ENCODE assay signal across 24 mouse cellular contexts in the genomic region with DNA sequence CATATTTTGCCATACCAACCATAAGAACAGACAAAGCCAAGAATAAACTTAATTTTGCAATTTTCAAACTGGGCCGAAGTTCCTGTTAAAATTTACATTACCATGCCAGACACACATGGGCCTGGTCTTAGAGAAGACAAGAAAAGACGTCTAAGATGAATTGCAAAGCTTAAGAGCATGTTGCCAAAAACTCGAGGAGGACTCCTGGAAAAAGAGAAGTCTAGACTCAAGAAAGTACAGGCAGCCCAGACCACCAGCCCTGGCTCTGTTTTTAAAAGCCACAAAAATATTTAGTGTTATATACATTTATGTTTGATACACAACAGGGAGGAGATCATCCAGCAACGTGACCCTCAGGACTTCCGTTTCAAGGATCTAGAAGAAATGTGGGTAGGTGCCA. TPM values are rescaled to one million over a fixed set of nuclear protein-coding genes. Genes with fewer than 3 reads are reported as not detected.
DNase-seq lines count a peak whose midpoint lies in the region; ATAC-seq and TF ChIP-seq lines count a peak whose summit lies in the region.
"Had no signal": no experiment of that assay in that cellular context is flagged by ENCODE, and none has a peak within 500 bp of the region (broad histone marks: within the 10 kb centered on the region; RNA-seq: fewer than 3 reads in every experiment).

No protein-coding gene starts in this region.

- no peak overlapping the region for H3K9ac ChIP-seq in heart, embryonic 11.5 days (ENCODE audit: low read depth, low read length)
- H3K9ac ChIP-seq in midbrain, embryonic 11.5 days (ENCODE audit: low read length) = no peak overlapping the region
- H3K9ac ChIP-seq in midbrain, embryonic 14.5 days (replicated peaks; ENCODE audit: low read length) = no peak overlapping the region
- no peak overlapping the region for H3K9ac ChIP-seq in limb, embryonic 13.5 days
- no peak overlapping the region for H3K9ac ChIP-seq in stomach, postnatal 0 days (ENCODE audit: low read length)
- H3K9ac ChIP-seq: forebrain, embryonic 15.5 days; hindbrain, embryonic 15.5 days; liver, embryonic 14.5 days had no signal

- no peak for TF ChIP-seq CTCF in stomach, postnatal 0 days (IDR thresholded peaks at IDR 0.05; ENCODE audit: low read depth)

- no peak overlapping the region for H3K4me2 ChIP-seq in heart, embryonic 11.5 days
- no peak overlapping the region for H3K4me2 ChIP-seq in midbrain, embryonic 11.5 days
- H3K4me2 ChIP-seq in midbrain, embryonic 14.5 days (ENCODE audit: low read length) = no peak overlapping the region
- no peak overlapping the region for H3K4me2 ChIP-seq in limb, embryonic 13.5 days (replicated peaks)
- no peak overlapping the region for H3K4me2 ChIP-seq in stomach, postnatal 0 days (replicated peaks; ENCODE audit: low read depth)
- H3K4me2 ChIP-seq: forebrain, embryonic 15.5 days; hindbrain, embryonic 15.5 days had no signal

- no peak for ATAC-seq in heart, embryonic 11.5 days (replicated peaks; ENCODE audit: insufficient number of reproducible peaks, low FRiP score, low TSS enrichment)
- no peak for ATAC-seq in midbrain, embryonic 11.5 days (ENCODE audit: low FRiP score)
- ATAC-seq in midbrain, embryonic 14.5 days (ENCODE audit: low FRiP score, low TSS enrichment) = no peak
- no peak for ATAC-seq in limb, embryonic 13.5 days (ENCODE audit: low FRiP score, low read depth)
- ATAC-seq in stomach, postnatal 0 days (ENCODE audit: low FRiP score, low TSS enrichment) = no peak
- ATAC-seq: forebrain, embryonic 15.5 days; inflammation-experienced regulatory T-cells, adult 6 months; midbrain, embryonic 16.5 days had no signal

- H3K4me1 ChIP-seq in heart, embryonic 11.5 days (ENCODE audit: control insufficient read depth, insufficient read depth, low read length) = peaks cover 14% of the 10 kb centered on the region
- H3K4me1 ChIP-seq in midbrain, embryonic 11.5 days (ENCODE audit: control insufficient read depth, insufficient read depth, low read length) = no peaks in the 10 kb centered on the region
- H3K4me1 ChIP-seq in midbrain, embryonic 14.5 days (ENCODE audit: control insufficient read depth, insufficient read depth, low read length) = no peaks in the 10 kb centered on the region
- peaks cover 61% of the 10 kb centered on the region for H3K4me1 ChIP-seq in limb, embryonic 13.5 days
- H3K4me1 ChIP-seq in stomach, postnatal 0 days (replicated peaks; ENCODE audit: control insufficient read depth, insufficient read depth) = no peaks in the 10 kb centered on the region
- H3K4me1 ChIP-seq: forebrain, embryonic 15.5 days; hindbrain, embryonic 15.5 days had no signal

- no peak for TF ChIP-seq EP300 in stomach, postnatal 0 days (optimal IDR thresholded peaks at IDR 0.05)

- no peaks in the 10 kb centered on the region for H3K9me3 ChIP-seq in heart, embryonic 11.5 days (replicated peaks; ENCODE audit: control insufficient read depth, low read length)
- no peaks in the 10 kb centered on the region for H3K9me3 ChIP-seq in midbrain, embryonic 11.5 days (ENCODE audit: control insufficient read depth, low read length)
- H3K9me3 ChIP-seq in midbrain, embryonic 14.5 days (ENCODE audit: control insufficient read depth, low read length) = no peaks in the 10 kb centered on the region
- H3K9me3 ChIP-seq in limb, embryonic 13.5 days = no peaks in the 10 kb centered on the region
- H3K9me3 ChIP-seq in stomach, postnatal 0 days (ENCODE audit: control insufficient read depth, low read length) = no peaks in the 10 kb centered on the region
- H3K9me3 ChIP-seq: forebrain, embryonic 10.5 days; forebrain, embryonic 15.5 days; hindbrain, embryonic 10.5 days; hindbrain, embryonic 15.5 days had no signal

- 76% methylated on average over 5 of the region's 5 CpGs for WGBS in heart, embryonic 11.5 days (ENCODE audit: insufficient replicate concordance)
- WGBS in midbrain, embryonic 11.5 days = 81% methylated on average over 5 of the region's 5 CpGs
- 89% methylated on average over 5 of the region's 5 CpGs for WGBS in midbrain, embryonic 14.5 days
- WGBS in limb, embryonic 13.5 days = 46% methylated on average over 5 of the region's 5 CpGs
- 45% methylated on average over 5 of the region's 5 CpGs for WGBS in stomach, postnatal 0 days

- H3K4me3 ChIP-seq in heart, embryonic 11.5 days (ENCODE audit: low read depth, low read length) = no peak overlapping the region
- H3K4me3 ChIP-seq in midbrain, embryonic 11.5 days (ENCODE audit: low read depth, low read length) = no peak overlapping the region
- H3K4me3 ChIP-seq in midbrain, embryonic 14.5 days (replicated peaks; ENCODE audit: low read depth, low read length) = no peak overlapping the region
- no peak overlapping the region for H3K4me3 ChIP-seq in limb, embryonic 13.5 days
- no peak overlapping the region for H3K4me3 ChIP-seq in stomach, postnatal 0 days (ENCODE audit: low read depth, low read length)
- H3K4me3 ChIP-seq: forebrain, embryonic 10.5 days; forebrain, embryonic 15.5 days; hindbrain, embryonic 10.5 days; hindbrain, embryonic 15.5 days had no signal

- no peaks in the 10 kb centered on the region for H3K27me3 ChIP-seq in heart, embryonic 11.5 days (ENCODE audit: control insufficient read depth, insufficient read depth, low read length)
- H3K27me3 ChIP-seq in midbrain, embryonic 11.5 days (ENCODE audit: control insufficient read depth, insufficient read depth, low read length) = no peaks in the 10 kb centered on the region
- H3K27me3 ChIP-seq in midbrain, embryonic 14.5 days (ENCODE audit: control insufficient read depth, insufficient read depth, low read length) = no peaks in the 10 kb centered on the region
- H3K27me3 ChIP-seq in limb, embryonic 13.5 days = no peaks in the 10 kb centered on the region
- no peaks in the 10 kb centered on the region for H3K27me3 ChIP-seq in stomach, postnatal 0 days (ENCODE audit: control insufficient read depth, insufficient read depth, low read length)
- H3K27me3 ChIP-seq: forebrain, embryonic 15.5 days; hindbrain, embryonic 15.5 days had no signal

- peak; percentile 75 for DNase-seq in heart, adult 11 months
- DNase-seq in midbrain, embryonic 11.5 days (ENCODE audit: low spot score, missing footprints) = peak; percentile 47
- no peak for DNase-seq in midbrain, embryonic 14.5 days
- peak; percentile 7 for DNase-seq in stomach, postnatal 0 days (ENCODE audit: low spot score)
- no peak for DNase-seq in liver
- no peak for DNase-seq in urinary bladder, postnatal 10 days (ENCODE audit: low spot score)
- DNase-seq: adrenal gland, postnatal 25 days; cerebellum, adult 11-12 months; cerebellum, adult 9-11 months; heart, postnatal 14 days; kidney, adult 2 months; kidney, postnatal 36 days; layer of hippocampus, adult 9-11 months; spleen, adult 18-20 months; thymus, postnatal 25 days had no signal

- no peak overlapping the region for H3K27ac ChIP-seq in heart, embryonic 11.5 days (ENCODE audit: low read depth, low read length)
- H3K27ac ChIP-seq in midbrain, embryonic 11.5 days (ENCODE audit: low read depth, low read length) = no peak overlapping the region
- H3K27ac ChIP-seq in midbrain, embryonic 14.5 days (replicated peaks; ENCODE audit: low read depth, low read length) = no peak overlapping the region
- H3K27ac ChIP-seq in limb, embryonic 13.5 days = peak overlapping the region; percentile 52
- H3K27ac ChIP-seq in stomach, postnatal 0 days (replicated peaks) = no peak overlapping the region
- H3K27ac ChIP-seq: forebrain, embryonic 10.5 days; forebrain, embryonic 15.5 days; hindbrain, embryonic 10.5 days; hindbrain, embryonic 15.5 days; liver, embryonic 14.5 days had no signal

- H3K36me3 ChIP-seq in heart, embryonic 11.5 days (ENCODE audit: control insufficient read depth, insufficient read depth, low read length) = no peaks in the 10 kb centered on the region
- H3K36me3 ChIP-seq in midbrain, embryonic 11.5 days (ENCODE audit: control insufficient read depth, insufficient read depth, low read length) = no peaks in the 10 kb centered on the region
- no peaks in the 10 kb centered on the region for H3K36me3 ChIP-seq in midbrain, embryonic 14.5 days (ENCODE audit: control insufficient read depth, insufficient read depth, low read length)
- H3K36me3 ChIP-seq in limb, embryonic 13.5 days = peaks cover 16% of the 10 kb centered on the region
- H3K36me3 ChIP-seq in stomach, postnatal 0 days (ENCODE audit: control insufficient read depth, insufficient read depth, low read length) = no peaks in the 10 kb centered on the region
- H3K36me3 ChIP-seq: forebrain, embryonic 15.5 days; hindbrain, embryonic 10.5 days; hindbrain, embryonic 15.5 days had no signal

RNA-seq across cellular contexts. Expression of a gene that starts 37.5 kb away (rescaled TPM):
- polyA plus RNA-seq in heart, embryonic 11.5 days (2014; fragmentation: Nextera tagmentation; extraction: Ambion mirVana) = 20.5 and 21.7 TPM in 2 replicates
- polyA plus RNA-seq in midbrain, embryonic 11.5 days (2014; fragmentation: Nextera tagmentation; extraction: Ambion mirVana) = 45.2 and 50.7 TPM in 2 replicates
- 9.8 and 20.6 TPM in 2 replicates for polyA plus RNA-seq in midbrain, embryonic 14.5 days (2014; fragmentation: Nextera tagmentation; extraction: Ambion mirVana)
- 231 and 236 TPM in 2 replicates for polyA plus RNA-seq in limb, embryonic 13.5 days (2015; fragmentation: Nextera tagmentation; extraction: Ambion mirVana)
- polyA plus RNA-seq in stomach, postnatal 0 days (2015; fragmentation: Nextera tagmentation; extraction: Ambion mirVana) = 36.4 and 37.5 TPM in 2 replicates
- polyA plus RNA-seq: inflammation-experienced regulatory T-cells, adult 6 months had no signal

Comparison
In these comparisons a context has a peak if more than half of its experiments do, and no peak if none do; other contexts are left out.
1. DNase-seq: peak in heart, adult 11 months (single experiment), midbrain, embryonic 11.5 days (single experiment) and stomach, postnatal 0 days (single experiment); none in midbrain, embryonic 14.5 days (single experiment), liver (single experiment) and urinary bladder, postnatal 10 days (single experiment).